1 mouse cellular context compared by ENCODE assay signal in the genomic region with DNA sequence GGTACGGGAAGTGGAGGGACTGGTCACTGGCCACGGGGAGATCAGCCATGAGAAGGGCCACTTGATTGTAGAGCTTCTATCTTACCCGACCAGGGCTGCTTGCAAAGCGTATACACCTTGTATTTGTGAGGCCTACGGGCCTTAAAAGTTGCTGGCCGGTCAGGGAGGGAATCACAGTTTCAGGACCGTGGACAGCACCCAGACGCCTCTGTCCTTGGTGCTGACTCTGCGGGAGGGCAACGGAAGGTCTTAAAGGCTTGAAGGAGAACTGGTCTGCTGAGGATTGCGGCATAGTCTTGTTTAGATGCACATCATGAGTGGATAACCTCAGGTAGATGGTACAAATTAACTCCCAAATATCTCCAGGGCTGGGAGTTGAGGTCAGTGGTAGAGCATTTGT.
TF ChIP-seq lines count a peak whose summit lies in the region.

No protein-coding gene starts in this region.

TF ChIP-seq in MEL, 35 proteins besides CTCF, POLR2A, EP300 and RAD21:
- no peak for TF ChIP-seq MYB (IDR thresholded peaks at IDR 0.05; ENCODE audit: low read depth, low read length)
- TF ChIP-seq TBP (IDR thresholded peaks at IDR 0.05; ENCODE audit: low read depth, low read length): peak; percentile 67; the same call in 1 of the 2 replicates
